Mouse (Mus musculus) limb, embryonic 14.5 days (tissue): Measurements from ENCODE around the gene Adam11. TPM values are rescaled to one million over a fixed set of nuclear protein-coding genes. Genes with fewer than 3 reads are reported as not detected.

ENCODE experiments used
- ATAC-seq: fragments of 200-750 bp; cut with Nextera tagmentation; 2 replicates; pipeline ENCODE4 v1.8.0; 2017; ENCODE audit warnings: low read depth, moderate number of reproducible peaks, moderate TSS enrichment; ENCODE audit not compliant: low FRiP score
- DNase-seq: peaks from one replicate; pipeline ENCODE4 v3.0.0-alpha.2; 2015; ENCODE audit warnings: low spot score
- H3K27ac ChIP-seq: fragments of 300-500 bp; sonication (generic); replicated peaks from 2 replicates; pipeline ENCODE4 v1.5.1; 2014; ENCODE audit warnings: low read depth, mild to moderate bottlenecking, low read length, moderate library complexity, mixed read lengths
- H3K27me3 ChIP-seq: fragments of 300-500 bp; sonication (generic); 2 replicates; pipeline ENCODE4 v1.6.1; 2014; ENCODE audit warnings: low read length, mixed read lengths; ENCODE audit not compliant: control insufficient read depth, insufficient read depth
- H3K36me3 ChIP-seq: fragments of 300-500 bp; sonication (generic); 2 replicates; pipeline ENCODE4 v1.6.1; 2014; ENCODE audit warnings: mild to moderate bottlenecking, low read length, moderate library complexity, mixed read lengths; ENCODE audit not compliant: control insufficient read depth, insufficient read depth
- H3K4me1 ChIP-seq: fragments of 300-500 bp; sonication (generic); 2 replicates; pipeline ENCODE4 v1.6.1; 2014; ENCODE audit warnings: antibody characterized with exemption, low read length, mixed read lengths; ENCODE audit not compliant: control insufficient read depth, insufficient read depth
- H3K4me2 ChIP-seq: fragments of 300-500 bp; sonication (generic); replicated peaks from 2 replicates; pipeline ENCODE4 v1.6.1; 2014; ENCODE audit warnings: low read depth, mild to moderate bottlenecking, low read length, moderate library complexity; ENCODE audit not compliant: severe bottlenecking
- H3K4me3 ChIP-seq: fragments of 300-500 bp; sonication (generic); replicated peaks from 2 replicates; pipeline ENCODE4 v1.5.1; 2014; ENCODE audit warnings: low read length
- H3K9ac ChIP-seq: fragments of 300-500 bp; sonication (generic); 2 replicates; pipeline ENCODE4 v1.6.1; 2014; ENCODE audit warnings: mild to moderate bottlenecking, low read depth, low read length, moderate library complexity; ENCODE audit not compliant: severe bottlenecking
- H3K9me3 ChIP-seq: fragments of 300-500 bp; sonication (generic); 2 replicates; pipeline ENCODE4 v1.6.1; 2016; ENCODE audit warnings: low read length; ENCODE audit not compliant: control insufficient read depth
- POLR2A ChIP-seq: fragments of 200-500 bp; IDR thresholded peaks from 2 replicates; pipeline ENCODE4 v1.8.0; 2012; ENCODE audit warnings: inconsistent platforms, mild to moderate bottlenecking, moderate library complexity, borderline replicate concordance; ENCODE audit not compliant: insufficient read depth, insufficient read length; ENCODE audit errors: extremely low read depth
- WGBS: fragments of 180-500 bp; shearing (Covaris S2); extraction: QIAGEN DNeasy Blood & Tissue Kit; methylation state at CpG from one replicate; pipeline ENCODE4 v1.1.7; 2014; 5-methylcytosine and 5-hydroxymethylcytosine counted together
- polyA plus RNA-seq, 2 experiments: library from polyadenylated mRNA; depleted of rRNA in 1 of 2; stranded (reverse) in 1 of 2; unstranded in 1 of 2; fragments of >200 nt; fragmentation: Nextera tagmentation in 1 of 2; extraction: Ambion mirVana in 1 of 2; gene quantifications; 2 replicates each; pipeline versions ENCODE4 v1.2.1 to v1.2.3; 2012 to 2014

Adam11 gene
- polyA plus RNA-seq, 2 experiments = 5.6 to 21.0 TPM

- Histone ChIP-seq H3K9ac (peak overlapping the region; percentile 16; the same call in 1 of the 2 replicates), H3K27ac (0 out of 2 replicates have a peak overlapping the region, but pooled peaks have one; percentile 8), H3K27me3 (no peaks in the 10 kb centered on the region), H3K4me1 (peaks cover 3% of the 10 kb centered on the region; the same call in 1 of the 2 replicates), H3K36me3 (no peaks in the 10 kb centered on the region), H3K9me3 (no peaks in the 10 kb centered on the region), H3K4me3 (no peak overlapping the region), H3K4me2 (no peak overlapping the region)
- 75% methylated on average over 12 of the region's 12 CpGs for WGBS
- TF ChIP-seq POLR2A = no peak
- ATAC-seq (no peak), DNase-seq (no peak)
Measured at GRCm38 (mm10) chr11:102769993-102770661, 8.9 kb downstream of the Adam11 start.

DNA sequence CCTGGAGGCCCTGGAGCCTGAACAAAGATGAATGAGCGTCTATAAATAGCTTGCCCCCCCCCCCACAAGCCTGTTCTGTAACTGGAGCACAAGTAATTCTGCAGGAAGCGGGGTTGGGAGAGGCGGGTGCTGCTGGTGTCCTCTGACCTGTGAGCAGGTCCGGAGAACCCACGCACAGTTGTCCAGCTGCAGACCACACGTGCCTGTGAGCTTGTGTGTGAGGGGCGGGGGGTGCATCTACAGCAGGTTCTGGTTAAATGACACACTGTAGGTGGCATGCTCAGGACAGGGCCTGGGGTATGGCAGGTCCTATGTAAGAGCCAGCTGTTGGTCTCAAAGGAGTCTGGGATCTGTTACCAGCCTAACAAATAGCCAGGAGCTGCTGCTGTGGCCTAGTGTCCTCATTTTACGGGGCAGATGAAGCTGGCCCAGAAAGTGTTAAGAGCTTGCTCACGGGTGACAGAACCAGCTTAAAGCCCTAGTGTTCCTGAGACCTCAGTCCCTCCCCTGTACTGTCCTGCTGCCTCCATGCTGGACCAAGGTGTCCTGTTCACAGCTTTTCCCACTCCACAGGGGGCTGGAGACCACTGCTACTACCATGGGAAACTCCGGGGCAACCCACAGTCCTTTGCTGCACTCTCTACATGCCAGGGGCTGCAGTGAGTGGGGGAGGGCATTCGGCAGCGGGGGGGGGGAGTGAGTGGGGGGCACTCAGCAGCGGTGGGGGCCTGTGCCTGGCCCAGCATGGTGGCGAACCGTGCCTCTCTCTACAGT is 9.6 kb downstream of the Adam11 start:
- Histone ChIP-seq H3K4me3 (no peak overlapping the region), H3K27ac (0 out of 2 replicates have a peak overlapping the region, but pooled peaks have one; percentile 8), H3K9me3 (no peaks in the 10 kb centered on the region), H3K36me3 (no peaks in the 10 kb centered on the region), H3K4me1 (peaks cover 4% of the 10 kb centered on the region; the same call in 1 of the 2 replicates), H3K27me3 (no peaks in the 10 kb centered on the region), H3K4me2 (no peak overlapping the region), H3K9ac (peak overlapping the region; percentile 16; the same call in 1 of the 2 replicates)
- WGBS = 19% methylated on average over 14 of the region's 15 CpGs
- DNase-seq = no peak
- TF ChIP-seq POLR2A = no peak
- no peak for ATAC-seq

DNA sequence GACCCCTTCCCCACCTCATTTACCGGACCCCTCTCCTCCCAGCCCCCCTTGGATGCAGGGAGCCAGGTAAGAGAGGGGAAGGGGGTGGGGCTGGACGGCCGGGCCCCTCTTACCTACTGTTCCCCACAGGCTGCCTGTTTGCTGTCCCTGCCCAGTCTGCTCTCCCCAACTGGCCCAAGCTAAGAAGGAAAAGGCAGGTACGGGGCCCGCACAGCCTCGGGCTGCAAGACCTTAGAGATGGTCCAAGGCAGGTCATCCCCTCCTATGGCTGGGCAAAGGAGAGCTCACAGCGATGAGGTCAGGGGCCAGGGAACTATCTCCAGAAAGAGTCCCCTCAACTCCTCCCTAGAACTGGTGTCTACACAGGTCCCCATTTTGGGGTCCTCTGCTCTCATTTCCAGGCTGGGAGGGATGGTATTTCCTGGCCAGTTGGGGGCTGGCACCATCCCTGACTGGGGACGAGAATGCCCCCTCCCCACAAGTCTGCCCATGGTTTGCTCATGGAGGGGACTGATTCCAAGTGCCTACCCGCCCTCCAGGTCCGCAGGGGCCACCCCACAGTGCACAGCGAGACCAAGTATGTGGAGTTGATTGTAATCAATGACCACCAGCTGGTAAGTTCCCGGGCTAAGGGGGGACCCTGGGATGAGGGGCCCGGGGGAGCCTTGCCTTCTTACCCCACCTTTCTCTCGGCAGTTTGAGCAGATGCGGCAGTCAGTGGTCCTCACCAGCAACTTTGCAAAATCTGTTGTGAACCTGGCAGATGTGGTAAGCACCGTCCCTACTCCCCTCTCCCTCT is 10.9 kb downstream of the Adam11 start:
- Histone ChIP-seq H3K4me1 (peaks cover 4% of the 10 kb centered on the region; the same call in 1 of the 2 replicates), H3K27ac (no peak overlapping the region), H3K9ac (no peak overlapping the region), H3K36me3 (peaks cover 7% of the 10 kb centered on the region; the same call in 1 of the 2 replicates), H3K9me3 (no peaks in the 10 kb centered on the region), H3K27me3 (no peaks in the 10 kb centered on the region), H3K4me3 (no peak overlapping the region), H3K4me2 (no peak overlapping the region)
- 26% methylated on average over 15 of the region's 16 CpGs for WGBS
- DNase-seq (no peak), ATAC-seq (no peak)
- no peak for TF ChIP-seq POLR2A

DNA sequence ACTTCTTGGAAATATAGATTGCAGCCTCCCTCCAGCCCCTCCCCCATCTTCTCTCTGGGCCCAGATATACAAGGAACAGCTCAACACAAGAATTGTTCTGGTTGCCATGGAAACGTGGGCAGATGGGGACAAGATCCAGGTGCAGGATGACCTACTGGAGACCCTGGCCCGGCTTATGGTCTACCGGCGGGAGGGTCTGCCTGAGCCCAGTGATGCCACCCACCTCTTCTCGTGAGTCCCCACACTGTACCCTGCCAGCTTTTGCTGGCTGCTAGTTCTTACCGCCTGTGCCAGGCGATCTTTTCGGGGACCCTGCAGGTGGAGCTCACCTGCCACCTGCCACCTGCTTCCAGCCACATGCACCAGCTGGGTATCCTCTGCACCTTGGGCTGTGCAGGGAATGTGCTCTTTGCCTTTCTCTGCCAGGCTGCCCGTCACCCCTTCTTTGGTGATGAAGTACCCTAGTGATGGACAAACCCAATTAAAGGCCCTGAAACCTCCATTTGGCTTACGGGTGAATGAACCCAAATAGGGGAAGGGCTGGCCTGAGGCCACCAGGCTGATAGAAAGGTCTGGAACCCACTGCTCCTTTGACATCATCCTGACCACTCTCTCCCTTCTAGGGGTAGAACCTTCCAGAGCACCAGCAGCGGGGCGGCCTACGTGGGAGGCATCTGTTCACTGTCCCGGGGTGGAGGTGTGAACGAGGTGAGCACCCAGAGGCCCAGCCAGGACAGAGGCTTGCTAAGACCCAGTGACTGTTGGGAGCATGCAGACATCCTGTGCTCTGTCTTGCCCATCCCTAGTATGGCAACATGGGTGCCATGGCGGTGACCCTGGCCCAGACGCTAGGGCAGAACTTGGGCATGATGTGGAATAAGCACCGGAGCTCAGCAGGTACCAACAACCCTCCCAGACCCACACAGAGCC is 11.8 kb downstream of the Adam11 start:
- no peak overlapping the region for H3K4me3 ChIP-seq
- H3K9me3 ChIP-seq = no peaks in the 10 kb centered on the region
- 65% methylated on average over 18 of the region's 18 CpGs for WGBS
- no peak for DNase-seq
- no peaks in the 10 kb centered on the region for H3K27me3 ChIP-seq
- no peak overlapping the region for H3K27ac ChIP-seq
- peaks cover 7% of the 10 kb centered on the region; the same call in 1 of the 2 replicates for H3K36me3 ChIP-seq
- no peak for TF ChIP-seq POLR2A
- no peak overlapping the region for H3K4me2 ChIP-seq
- no peak overlapping the region for H3K9ac ChIP-seq
- H3K4me1 ChIP-seq = peaks cover 10% of the 10 kb centered on the region
- no peak for ATAC-seq
